Mouse (Mus musculus) liver, embryonic 16.5 days (tissue): ENCODE measurements around the gene C130026I21Rik. TPM values are rescaled to one million over a fixed set of nuclear protein-coding genes. Genes with fewer than 3 reads are reported as not detected.
"Not testable (repeated sequence)": the region's sequence is repeated elsewhere in the genome, so short reads cannot be mapped to it uniquely, and the experiment has no call there.

Source experiments
- ATAC-seq: fragments of 200-750 bp; cut with Nextera tagmentation; 2 replicates; pipeline ENCODE4 v1.8.0; 2017; ENCODE audit warnings: low read depth, mild to moderate bottlenecking, moderate number of reproducible peaks, moderate library complexity
- H3K27ac ChIP-seq: fragments of 300-500 bp; sonication (generic); 2 replicates; pipeline ENCODE4 v1.5.1; 2014; ENCODE audit warnings: mild to moderate bottlenecking, low read length
- H3K27me3 ChIP-seq: fragments of 300-500 bp; sonication (generic); 2 replicates; pipeline ENCODE4 v1.6.1; 2014; ENCODE audit warnings: low read depth, low read length, mixed read lengths; ENCODE audit not compliant: control insufficient read depth, insufficient read depth
- H3K36me3 ChIP-seq: fragments of 300-500 bp; sonication (generic); 2 replicates; pipeline ENCODE4 v1.6.1; 2014; ENCODE audit warnings: mild to moderate bottlenecking; ENCODE audit not compliant: control insufficient read depth, insufficient read depth
- H3K4me1 ChIP-seq: fragments of 300-500 bp; sonication (generic); 2 replicates; pipeline ENCODE4 v1.6.1; 2014; ENCODE audit warnings: low read depth, low read length, mixed read lengths; ENCODE audit not compliant: control insufficient read depth
- H3K4me2 ChIP-seq: fragments of 300-500 bp; sonication (generic); 2 replicates; pipeline ENCODE4 v1.6.1; 2014; ENCODE audit warnings: low read depth, low read length, mixed read lengths
- H3K4me3 ChIP-seq: fragments of 300-500 bp; sonication (generic); 2 replicates; pipeline ENCODE4 v1.5.1; 2014; ENCODE audit warnings: low read depth, mild to moderate bottlenecking, low read length
- H3K9ac ChIP-seq: fragments of 300-500 bp; sonication (generic); 2 replicates; pipeline ENCODE4 v1.6.1; 2014; ENCODE audit warnings: low read depth, low read length
- H3K9me3 ChIP-seq: fragments of 300-500 bp; sonication (generic); replicated peaks from 2 replicates; pipeline ENCODE4 v1.6.1; 2016; ENCODE audit warnings: low read length; ENCODE audit not compliant: control insufficient read depth
- WGBS: fragments of 180-500 bp; shearing (Covaris S2); extraction: QIAGEN DNeasy Blood & Tissue Kit; methylation state at CpG from one replicate; pipeline ENCODE4 v1.1.7; 2014; ENCODE audit not compliant: insufficient replicate concordance; 5-methylcytosine and 5-hydroxymethylcytosine counted together
- polyA plus RNA-seq: library from polyadenylated mRNA; unstranded; fragments of >200 nt; fragmentation: Nextera tagmentation; extraction: Ambion mirVana; gene quantifications from 2 replicates; pipeline ENCODE4 v1.2.1, GENCODE M21; 2015

Gene C130026I21Rik
- polyA plus RNA-seq: 0.27 and 0.48 TPM in 2 replicates

GRCm38 (mm10) chr1:85270466-85270865 lies at the start of gene C130026I21Rik:
C130026I21Rik (minus strand) TSS chr1:85270566.
- H3K9me3 ChIP-seq, H3K27me3 ChIP-seq, H3K36me3 ChIP-seq, H3K4me2 ChIP-seq, H3K27ac ChIP-seq, H3K4me3 ChIP-seq, H3K4me1 ChIP-seq, ATAC-seq, H3K9ac ChIP-seq: not testable (repeated sequence)
- no CpG with 5 or more reads among the region's 6 CpGs for WGBS

GRCm38 (mm10) chr1:85287063-85287462 lies 16.7 kb upstream of the C130026I21Rik start:
- not testable (repeated sequence) for H3K27ac ChIP-seq, ATAC-seq, H3K36me3 ChIP-seq, H3K9me3 ChIP-seq, H3K4me3 ChIP-seq, H3K4me2 ChIP-seq, H3K27me3 ChIP-seq, H3K4me1 ChIP-seq, H3K9ac ChIP-seq
- WGBS: 30% methylated on average over 4 of the region's 5 CpGs

- whole genome bisulfite sequencing: 41% methylated on average over 4 of the region's 5 CpGs
- not testable (repeated sequence) for H3K4me2 ChIP-seq, H3K9ac ChIP-seq
Measured at GRCm38 (mm10) chr1:85276421-85276820, 6.1 kb upstream of the C130026I21Rik start.

GRCm38 (mm10) chr1:85258634-85259033 lies 11.7 kb downstream of the C130026I21Rik start:
- ATAC-seq, H3K4me3 ChIP-seq, H3K4me1 ChIP-seq, H3K27ac ChIP-seq, H3K36me3 ChIP-seq, H3K27me3 ChIP-seq, H3K9ac ChIP-seq, H3K4me2 ChIP-seq, H3K9me3 ChIP-seq: not testable (repeated sequence)
- 38% methylated on average over 1 of the region's 2 CpGs for WGBS

More at GRCm38 (mm10) chr1:85276421-85276820, 6.1 kb upstream of the C130026I21Rik start:
- H3K4me3 ChIP-seq, H3K4me1 ChIP-seq, H3K27me3 ChIP-seq, ATAC-seq, H3K9me3 ChIP-seq, H3K36me3 ChIP-seq, H3K27ac ChIP-seq: not testable (repeated sequence)

GRCm38 (mm10) chr1:85255217-85255616 lies 15.1 kb downstream of the C130026I21Rik start:
- H3K9ac ChIP-seq, H3K4me1 ChIP-seq, H3K4me2 ChIP-seq, H3K4me3 ChIP-seq, H3K27ac ChIP-seq, H3K27me3 ChIP-seq, ATAC-seq, H3K36me3 ChIP-seq, H3K9me3 ChIP-seq: not testable (repeated sequence)
- WGBS: 47% methylated on average over 2 of the region's 3 CpGs

- H3K4me3 ChIP-seq, ATAC-seq, H3K27me3 ChIP-seq, H3K4me2 ChIP-seq, H3K36me3 ChIP-seq, H3K9ac ChIP-seq, H3K9me3 ChIP-seq, H3K27ac ChIP-seq, H3K4me1 ChIP-seq: not testable (repeated sequence)
- 64% methylated on average over 4 of the region's 4 CpGs for WGBS
Measured at GRCm38 (mm10) chr1:85251211-85251610, 19.2 kb downstream of the C130026I21Rik start.

- H3K4me2 ChIP-seq, H3K4me3 ChIP-seq, H3K4me1 ChIP-seq, H3K27ac ChIP-seq, ATAC-seq, H3K27me3 ChIP-seq, H3K36me3 ChIP-seq, H3K9me3 ChIP-seq, H3K9ac ChIP-seq: not testable (repeated sequence)
- 42% methylated on average over 3 of the region's 3 CpGs for WGBS
Measured at GRCm38 (mm10) chr1:85248985-85249384, 21.4 kb downstream of the C130026I21Rik start.

GRCm38 (mm10) chr1:85246776-85247460 lies 23.4 kb downstream of the C130026I21Rik start:
- 47% methylated on average over 8 of the region's 8 CpGs for WGBS
- not testable (repeated sequence) for H3K9me3 ChIP-seq, H3K4me1 ChIP-seq, H3K4me2 ChIP-seq, H3K4me3 ChIP-seq, ATAC-seq, H3K9ac ChIP-seq, H3K27me3 ChIP-seq, H3K27ac ChIP-seq, H3K36me3 ChIP-seq

GRCm38 (mm10) chr1:85246266-85246665 lies 24.1 kb downstream of the C130026I21Rik start:
- H3K4me1 ChIP-seq, H3K27ac ChIP-seq, ATAC-seq, H3K9me3 ChIP-seq, H3K4me2 ChIP-seq, H3K27me3 ChIP-seq, H3K36me3 ChIP-seq, H3K9ac ChIP-seq, H3K4me3 ChIP-seq: not testable (repeated sequence)
- WGBS: 62% methylated on average over 4 of the region's 5 CpGs
